Mouse (Mus musculus): ENCODE measurements around the gene Cdh12.

The Cdh12 gene

GRCm38 (mm10) chr15:21393080-21393479 is 944.0 kb downstream of the Cdh12 start:
- DNase-seq, result no peak

- DNase-seq, result no peak
Observed at GRCm38 (mm10) chr15:21405196-21405595, 956.1 kb downstream of the Cdh12 start.

GRCm38 (mm10) chr15:21407324-21408044 is 958.4 kb downstream of the Cdh12 start:
- no peak for DNase-seq

GRCm38 (mm10) chr15:21437347-21437746 is 988.3 kb downstream of the Cdh12 start:
- DNase-seq, result no peak

GRCm38 (mm10) chr15:21437924-21438323 is 988.9 kb downstream of the Cdh12 start:
- DNase-seq, result no peak

- DNase-seq, result no peak
Observed at GRCm38 (mm10) chr15:21458098-21458497, 1009.0 kb downstream of the Cdh12 start.

- no peak for DNase-seq
Observed at GRCm38 (mm10) chr15:21519355-21519869, 1070.3 kb downstream of the Cdh12 start.

- no peak for DNase-seq
Observed at GRCm38 (mm10) chr15:21530804-21531203, 1081.7 kb downstream of the Cdh12 start.

- DNase-seq, result no peak
Observed at GRCm38 (mm10) chr15:21536909-21537308, 1087.8 kb downstream of the Cdh12 start.

- no peak for DNase-seq
Observed at GRCm38 (mm10) chr15:21544786-21545185, 1095.7 kb downstream of the Cdh12 start.

- DNase-seq, result no peak
Observed at GRCm38 (mm10) chr15:21555981-21556380, 1106.9 kb downstream of the Cdh12 start.

GRCm38 (mm10) chr15:21566314-21567051 is 1117.4 kb downstream of the Cdh12 start:
- no peak for DNase-seq

GRCm38 (mm10) chr15:21604510-21604909 is 1155.4 kb downstream of the Cdh12 start:
- DNase-seq, result no peak

Measured in cerebellum, postnatal 36 days (tissue).